Mouse (Mus musculus): Measurements from ENCODE around the gene Fxr2.

Fxr2 gene

DNA sequence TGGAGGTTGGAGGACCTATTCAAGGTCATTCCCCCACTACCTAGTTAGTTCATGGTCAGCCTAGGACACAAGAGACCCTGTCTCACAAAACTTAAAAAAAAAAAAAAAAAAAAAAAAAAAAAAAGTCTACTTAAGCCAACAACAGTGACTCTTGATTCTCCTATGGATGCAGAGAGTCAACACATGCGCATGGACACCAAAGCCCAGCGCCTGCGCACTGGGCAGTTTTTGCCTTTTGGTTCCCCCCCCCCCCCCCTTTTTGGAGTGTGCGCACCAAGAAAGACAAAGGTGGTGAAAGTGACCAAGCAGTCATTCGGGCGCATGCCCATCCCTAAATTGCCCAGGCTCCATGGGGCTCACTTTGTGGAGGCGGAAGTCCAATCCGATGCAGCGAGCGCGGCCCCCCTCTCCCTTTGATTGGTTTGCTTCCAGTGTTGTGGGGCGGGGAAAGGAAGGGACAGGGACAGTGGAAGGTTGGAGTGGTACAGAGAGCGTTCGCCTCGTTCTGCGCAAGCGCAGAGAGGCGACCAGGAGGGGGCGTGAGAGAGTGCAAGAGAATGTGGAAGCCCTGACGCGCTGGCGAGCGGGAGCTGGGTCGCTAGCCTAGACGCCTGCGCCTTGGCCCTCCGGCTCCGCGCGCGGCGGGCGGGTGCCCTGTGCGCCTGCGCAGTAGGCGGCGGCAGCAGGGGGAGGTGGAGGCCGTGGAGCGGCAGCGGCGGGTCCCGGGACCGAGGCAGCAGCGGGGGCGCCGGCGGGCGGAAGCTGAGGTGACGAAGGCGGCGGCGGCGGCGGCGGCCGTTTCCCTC lies at the start of gene Fxr2:
Gene Fxr2 (plus strand): TSS at position 707 of the 806 bp plus-strand sequence.
- DNase-seq (ENCODE audit: low read depth, low spot score), result peak; percentile 100

DNA sequence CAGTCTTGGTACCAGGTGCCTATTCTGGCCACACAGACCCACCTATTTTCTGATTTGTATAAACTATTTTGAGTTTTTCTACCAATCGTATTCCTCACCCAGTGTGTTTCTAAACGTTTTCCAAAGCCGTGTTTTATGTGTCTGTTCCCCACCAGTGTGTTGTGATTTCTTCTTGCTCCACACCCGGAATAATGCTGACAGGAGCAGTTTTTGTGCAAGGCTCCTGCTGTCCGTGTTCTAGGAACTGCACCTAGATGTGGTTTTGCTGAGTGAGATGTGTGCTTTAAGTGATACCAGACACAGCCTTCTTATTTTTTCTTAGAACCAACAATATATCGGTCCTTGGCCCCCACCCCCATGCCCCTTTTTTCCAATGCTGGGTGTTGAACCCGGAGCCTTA lies 48.8 kb upstream of the Fxr2 start:
- DNase-seq (ENCODE audit: low read depth, low spot score), result no peak

DNA sequence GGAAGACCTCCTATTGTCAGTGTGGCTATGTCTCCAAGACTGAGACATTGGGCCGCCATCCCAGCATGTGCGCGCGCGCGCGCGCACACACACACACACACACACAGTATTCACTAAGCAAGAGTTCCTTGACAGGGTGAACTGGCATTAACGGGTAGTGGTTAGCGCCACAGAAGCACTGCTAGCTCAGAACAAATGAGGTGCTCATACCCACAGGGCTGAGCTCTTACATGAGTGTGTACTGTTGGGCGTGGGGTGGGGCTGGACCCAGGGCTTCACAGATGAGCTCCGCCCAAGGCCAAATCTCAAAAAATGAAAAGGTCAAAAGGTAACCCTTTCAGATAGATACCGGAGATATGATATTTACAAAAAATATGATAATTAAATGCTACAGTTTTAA lies 47.9 kb upstream of the Fxr2 start:
- DNase-seq (ENCODE audit: low read depth, low spot score), result no peak

DNA sequence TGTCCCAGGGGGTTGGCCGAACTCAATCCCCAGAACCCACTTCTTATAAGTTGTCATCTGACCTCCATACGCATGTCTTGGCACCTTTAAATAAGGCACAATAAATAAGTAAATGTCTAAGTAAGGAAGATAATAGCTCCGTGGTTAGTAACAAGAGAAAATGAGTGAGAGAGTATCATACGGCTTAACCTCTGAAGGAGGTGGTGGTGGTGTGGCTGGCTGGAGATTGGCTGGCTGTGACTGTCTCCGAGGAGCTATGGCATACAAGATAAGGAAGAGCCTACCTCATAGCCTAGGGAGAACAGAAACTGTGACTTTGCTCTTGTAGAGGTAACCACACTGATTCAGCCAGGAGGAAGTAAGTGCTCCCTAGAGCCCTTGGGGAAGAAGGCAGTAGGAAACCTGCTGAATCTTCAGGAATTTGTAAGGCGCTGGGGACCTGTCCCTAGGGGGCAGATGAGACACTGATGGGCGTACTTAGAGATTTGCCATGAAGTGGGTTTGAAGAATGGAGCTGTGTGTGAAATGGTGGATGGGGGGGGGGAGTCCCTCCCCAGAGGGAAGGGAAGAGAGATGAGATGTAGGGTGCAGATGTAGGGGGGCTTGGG lies 47.0 kb upstream of the Fxr2 start:
- DNase-seq (ENCODE audit: low read depth, low spot score), result no peak

DNA sequence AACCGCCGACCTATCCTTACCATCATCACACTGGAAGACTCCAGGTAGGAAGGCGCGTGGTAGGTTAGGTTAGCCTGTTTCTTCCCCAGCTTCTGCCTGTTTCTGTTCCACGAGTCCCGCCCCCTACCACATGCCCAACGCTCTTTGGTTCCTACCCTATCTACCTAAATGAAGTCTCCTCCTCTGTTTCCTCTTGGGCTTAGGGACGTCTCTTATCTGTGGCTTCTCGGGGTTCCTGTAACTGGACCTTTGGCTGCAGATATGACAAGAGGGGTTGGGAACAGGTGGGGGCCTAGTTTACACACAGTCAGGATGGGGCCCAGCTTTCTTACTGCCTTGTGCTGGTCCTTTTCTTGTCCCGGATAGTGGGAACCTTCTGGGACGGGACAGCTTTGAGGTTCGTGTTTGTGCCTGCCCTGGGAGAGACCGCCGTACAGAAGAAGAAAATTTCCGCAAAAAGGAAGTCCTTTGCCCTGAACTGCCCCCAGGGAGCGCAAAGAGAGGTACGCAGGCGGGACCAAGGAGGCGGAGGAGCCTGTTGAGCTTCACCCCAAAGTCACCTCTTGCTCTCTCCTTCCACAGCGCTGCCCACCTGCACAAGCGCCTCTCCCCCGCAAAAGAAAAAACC lies 43.5 kb upstream of the Fxr2 start:
- no peak for DNase-seq (ENCODE audit: low read depth, low spot score)

DNA sequence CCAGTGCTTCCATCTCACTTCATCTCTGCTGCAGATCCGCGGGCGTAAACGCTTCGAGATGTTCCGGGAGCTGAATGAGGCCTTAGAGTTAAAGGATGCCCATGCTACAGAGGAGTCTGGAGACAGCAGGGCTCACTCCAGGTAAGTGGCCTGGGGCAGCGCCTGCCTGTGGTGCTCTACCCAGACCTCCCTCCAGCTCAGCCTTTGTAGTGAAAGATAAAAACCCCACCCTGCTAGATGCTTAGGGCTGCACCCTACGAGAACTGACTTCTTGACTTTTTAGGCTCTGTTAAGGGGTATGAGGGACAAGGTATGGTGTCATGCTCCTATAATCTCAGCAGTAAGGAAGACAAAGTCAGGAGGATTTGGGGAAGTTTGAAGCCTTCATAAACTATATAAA lies 42.2 kb upstream of the Fxr2 start:
- DNase-seq (ENCODE audit: low read depth, low spot score), result no peak

DNA sequence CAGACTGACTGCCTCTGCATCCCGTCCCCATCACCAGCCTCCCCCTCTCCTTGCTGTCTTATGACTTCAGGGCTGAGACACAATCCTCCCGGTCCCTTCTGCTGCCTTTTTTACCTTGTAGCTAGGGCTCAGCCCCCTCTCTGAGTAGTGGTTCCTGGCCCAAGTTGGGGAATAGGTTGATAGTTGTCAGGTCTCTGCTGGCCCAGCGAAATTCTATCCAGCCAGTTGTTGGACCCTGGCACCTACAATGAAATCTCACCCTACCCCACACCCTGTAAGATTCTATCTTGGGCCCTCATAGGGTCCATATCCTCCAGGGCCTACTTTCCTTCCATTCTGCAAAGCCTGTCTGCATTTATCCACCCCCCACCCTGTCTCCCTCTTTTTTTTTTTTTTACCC lies 41.4 kb upstream of the Fxr2 start:
- no peak for DNase-seq (ENCODE audit: low read depth, low spot score)

DNA sequence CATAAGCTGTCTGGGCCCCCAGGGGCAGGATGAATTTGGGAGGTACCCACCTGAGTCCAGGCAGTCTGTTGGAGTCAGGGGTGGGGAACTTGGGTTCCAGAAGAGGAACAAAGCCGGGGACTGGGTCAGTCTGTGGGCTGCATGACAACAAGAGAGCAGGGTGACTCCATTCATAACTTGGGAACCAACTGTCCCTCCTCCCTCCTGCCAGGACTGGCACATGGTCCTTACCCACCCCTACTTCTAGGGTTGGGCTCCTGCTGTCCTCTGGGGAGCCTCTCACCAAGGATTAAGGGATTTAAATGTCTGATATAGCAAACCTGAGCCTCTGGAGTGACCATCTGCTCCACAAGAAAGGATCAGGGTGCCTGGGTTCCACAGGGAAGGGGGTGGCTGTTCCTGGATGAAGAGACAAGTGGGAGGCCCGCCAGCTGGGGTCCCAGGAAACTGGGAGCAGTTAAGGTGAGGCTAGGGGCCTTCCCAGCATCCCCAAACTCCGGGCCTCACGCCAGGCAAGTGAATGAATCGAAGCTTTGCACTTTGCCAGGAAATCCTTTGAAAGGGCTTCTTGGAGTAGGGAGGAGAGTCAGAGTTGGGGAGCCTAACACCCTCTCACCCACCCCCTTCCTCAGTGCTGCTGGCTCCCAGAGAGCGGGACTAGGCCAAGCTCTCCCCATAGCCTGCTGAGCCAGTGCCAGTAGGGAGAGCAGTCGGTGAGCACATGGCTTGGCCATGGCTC lies 40.7 kb upstream of the Fxr2 start:
- no peak for DNase-seq (ENCODE audit: low read depth, low spot score)

DNA sequence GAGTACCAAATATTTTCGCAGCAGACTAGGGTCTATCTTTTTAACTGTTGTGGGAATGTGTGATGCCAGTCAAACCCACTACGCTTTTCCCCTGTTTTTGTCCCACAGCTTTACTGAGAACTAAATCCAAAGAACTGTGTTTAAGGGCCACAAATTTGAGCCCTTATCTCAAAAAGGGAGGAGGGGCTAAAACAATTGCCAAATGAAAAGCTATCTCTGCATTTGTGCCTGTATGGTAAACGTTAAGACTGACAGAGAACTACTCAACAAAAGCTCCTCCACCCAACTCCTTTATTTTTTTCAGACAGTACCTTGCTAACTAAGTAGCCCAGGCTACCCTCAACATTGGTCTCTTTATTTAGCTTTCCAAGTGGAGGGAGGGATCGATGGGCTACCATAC lies 40.0 kb upstream of the Fxr2 start:
- no peak for DNase-seq (ENCODE audit: low read depth, low spot score)

DNA sequence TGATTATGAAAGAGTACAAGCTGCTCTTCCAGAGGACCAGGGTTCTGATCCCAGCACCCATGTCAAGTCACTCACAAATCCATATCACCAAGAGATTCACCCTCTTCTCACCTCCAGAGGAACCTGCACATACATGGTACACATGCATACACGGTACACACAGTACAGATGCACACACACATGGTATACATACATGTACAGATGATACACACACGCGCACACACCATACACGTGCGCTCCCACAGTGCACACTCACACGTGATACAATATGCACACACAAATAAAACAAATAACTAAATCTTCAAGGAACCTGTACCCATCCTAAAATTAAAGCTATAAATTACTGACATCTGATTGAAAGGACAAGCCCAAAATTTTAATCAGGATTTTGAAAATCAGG lies 37.9 kb upstream of the Fxr2 start:
- DNase-seq (ENCODE audit: low read depth, low spot score), result no peak

DNA sequence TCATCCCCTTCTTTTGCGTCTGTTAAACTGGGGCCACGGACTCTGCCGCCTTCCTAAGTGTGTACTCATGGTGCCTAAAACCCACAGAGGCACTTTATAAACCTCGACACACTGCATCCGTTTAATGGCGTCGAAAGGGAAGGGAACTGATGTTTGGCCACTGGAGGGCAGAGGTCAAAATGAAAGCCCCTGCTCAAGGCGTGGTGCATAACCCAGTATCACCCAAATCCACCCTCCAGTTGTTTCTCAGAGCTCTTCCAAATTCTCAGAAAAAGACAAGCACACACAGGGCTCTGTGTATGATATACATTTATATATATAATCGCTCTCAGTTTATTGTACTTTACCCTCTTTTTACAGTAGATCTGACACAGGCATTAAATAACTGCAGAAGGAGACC lies 33.4 kb upstream of the Fxr2 start:
- DNase-seq (ENCODE audit: low read depth, low spot score), result no peak

DNA sequence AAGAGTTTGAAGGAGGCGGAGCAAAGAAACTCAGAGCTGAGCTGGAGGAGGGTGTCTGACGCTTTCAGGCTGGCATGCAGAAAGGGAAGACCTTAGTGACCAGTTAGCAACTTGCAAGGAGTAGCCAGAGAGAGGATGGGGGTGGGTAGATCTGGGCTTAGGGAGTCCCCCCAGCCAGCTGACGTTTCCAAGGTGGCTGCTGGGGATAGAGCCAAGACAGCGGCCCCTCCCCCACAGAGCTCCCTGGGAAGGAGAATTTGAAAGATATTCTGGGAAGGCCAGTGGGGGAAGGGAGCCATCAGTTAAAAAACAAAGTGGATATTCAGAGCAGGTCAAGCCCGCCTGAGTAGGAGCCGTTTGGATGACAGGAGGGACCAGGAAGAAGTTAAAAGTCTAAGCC lies 32.7 kb upstream of the Fxr2 start:
- no peak for DNase-seq (ENCODE audit: low read depth, low spot score)

DNA sequence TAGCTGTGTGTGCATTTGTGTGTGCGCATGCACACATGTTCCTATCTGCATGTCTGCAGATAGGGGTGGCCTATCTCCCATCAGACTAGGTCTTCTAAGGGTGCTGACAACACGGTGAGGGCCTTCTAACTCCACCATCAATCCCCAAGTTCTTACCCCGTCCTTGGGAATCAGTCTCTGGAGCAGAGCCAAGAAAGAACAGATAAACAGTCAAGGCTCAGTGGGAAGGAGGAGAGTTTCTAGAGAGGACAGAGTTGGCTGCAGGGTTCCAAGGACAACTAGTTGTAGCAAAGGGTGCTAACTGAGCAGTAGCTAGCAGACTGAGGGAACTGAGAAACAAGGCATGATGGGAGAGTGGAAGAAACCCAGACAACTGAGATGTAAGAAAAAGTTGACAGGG lies 31.0 kb upstream of the Fxr2 start:
- no peak for DNase-seq (ENCODE audit: low read depth, low spot score)

DNA sequence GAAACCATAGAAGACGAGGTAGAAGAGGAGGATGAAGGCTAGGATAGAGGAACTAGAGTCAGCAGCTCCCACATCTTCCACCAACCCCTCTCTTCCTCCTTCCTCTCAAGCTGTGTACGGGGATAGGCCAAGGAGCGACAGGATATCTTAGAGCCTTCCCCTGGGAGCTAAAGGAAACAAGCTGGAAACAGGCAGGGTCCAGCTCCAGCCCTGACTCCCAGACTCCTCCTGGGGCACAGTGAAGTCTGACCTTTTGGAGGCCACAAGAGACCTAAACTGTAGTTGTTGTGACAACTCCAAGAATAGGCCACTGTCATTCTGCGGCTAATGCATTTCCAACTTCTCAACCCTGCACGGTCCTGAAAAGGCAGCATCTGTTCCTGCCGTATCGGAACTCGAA lies 29.3 kb upstream of the Fxr2 start:
- no peak for DNase-seq (ENCODE audit: low read depth, low spot score)

DNA sequence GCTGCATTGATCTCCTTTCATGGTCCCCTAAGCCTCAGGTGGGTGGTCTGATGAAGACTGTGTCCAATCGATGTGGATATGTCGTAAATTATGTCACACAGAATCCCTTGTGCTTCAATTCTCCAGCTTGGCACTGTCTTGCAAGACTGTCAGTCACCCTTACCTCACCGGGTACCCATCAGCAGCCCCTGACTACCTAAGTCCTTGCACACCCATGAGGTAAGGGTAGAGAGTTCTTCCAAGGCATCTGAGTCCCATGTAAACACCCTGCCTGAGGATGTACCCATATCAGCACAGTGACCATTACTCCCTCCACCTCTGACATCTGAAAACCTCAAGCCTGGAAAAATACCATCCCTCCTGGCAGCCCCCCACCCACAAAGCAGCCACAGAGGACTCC lies 28.4 kb upstream of the Fxr2 start:
- no peak for DNase-seq (ENCODE audit: low read depth, low spot score)

DNA sequence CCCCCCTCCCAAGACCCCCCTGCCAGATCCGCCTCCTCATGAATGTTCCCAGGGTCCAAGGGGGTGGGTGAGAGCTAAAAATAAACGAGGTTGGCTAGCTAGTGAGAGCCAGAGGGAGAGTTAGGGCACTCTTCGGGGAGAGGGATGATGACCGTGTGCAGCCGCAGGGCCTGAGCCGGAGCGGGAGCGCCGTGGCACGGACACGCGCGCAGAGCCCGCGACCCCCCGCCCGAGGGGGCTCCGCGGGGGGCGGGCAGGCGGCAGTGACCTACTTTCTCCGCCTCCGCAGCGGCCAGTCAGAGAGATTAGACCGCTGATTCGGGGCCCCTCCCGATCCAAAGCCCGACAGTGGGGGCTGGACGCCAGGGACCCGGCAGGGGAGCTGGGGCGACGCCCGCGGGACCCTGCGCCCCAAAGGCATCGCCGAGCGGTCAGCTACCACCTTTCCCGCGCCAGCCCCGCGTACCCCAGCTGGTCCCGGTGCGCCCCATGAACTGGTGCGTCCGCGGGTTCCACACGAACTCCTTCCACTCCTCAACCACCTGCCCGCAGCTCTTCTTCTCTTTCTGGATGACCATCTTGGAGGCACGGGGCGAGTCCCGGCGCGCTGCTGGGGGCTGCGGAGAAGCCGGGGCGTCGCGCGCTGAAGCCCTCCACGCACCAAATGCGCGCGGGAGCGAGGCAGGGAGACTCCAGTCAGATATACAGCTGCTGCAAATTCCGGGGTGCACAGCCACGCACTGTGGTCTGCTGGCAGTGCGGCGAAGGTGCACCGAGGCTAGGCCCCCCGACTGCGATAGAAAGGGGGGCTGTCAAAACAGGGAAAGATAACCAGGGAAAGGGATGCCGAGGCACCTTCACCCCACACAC lies 27.8 kb upstream of the Fxr2 start:
- DNase-seq (ENCODE audit: low read depth, low spot score), result no peak

DNA sequence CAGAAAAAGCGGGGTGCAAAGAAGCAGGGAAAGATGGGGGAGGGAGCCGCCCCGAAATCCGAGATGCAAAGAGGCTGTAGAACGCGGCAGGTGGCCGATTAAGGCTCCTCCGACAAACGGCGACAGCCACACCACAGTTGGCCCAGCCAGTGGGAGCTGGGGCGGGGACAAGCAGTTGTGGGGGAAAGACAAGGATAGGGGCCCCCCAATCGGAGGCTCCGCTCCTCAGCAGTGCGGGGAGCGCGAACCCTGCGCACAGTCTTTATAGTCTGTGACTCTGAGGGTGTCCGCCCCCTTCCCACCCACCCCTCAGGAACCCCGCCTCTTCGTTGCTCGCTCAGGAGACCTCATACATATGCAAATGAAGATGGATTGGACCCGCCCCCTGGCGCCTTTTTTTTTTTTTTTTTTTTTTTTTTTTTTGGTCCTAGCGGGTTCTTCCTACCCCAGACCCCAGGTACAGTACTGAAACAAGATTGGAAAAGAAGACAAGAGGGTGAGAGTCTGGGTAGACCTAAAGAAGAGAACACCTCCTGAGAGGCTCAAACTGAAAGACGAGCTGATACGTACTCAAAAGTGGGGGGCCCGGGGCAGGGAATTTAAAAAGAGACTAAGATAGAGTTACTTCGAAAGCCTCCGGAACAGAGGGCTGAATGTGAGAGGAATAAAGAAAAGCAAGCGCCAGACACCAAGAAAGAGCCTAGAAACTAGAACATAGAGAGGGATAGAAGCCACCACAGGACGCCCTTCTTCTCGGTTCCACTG lies 26.9 kb upstream of the Fxr2 start, which contains the start of gene Atp1b2:
Gene Atp1b2 (minus strand): TSS at position 217 of the 765 bp plus-strand sequence.
- DNase-seq (ENCODE audit: low read depth, low spot score), result peak; percentile 86

DNA sequence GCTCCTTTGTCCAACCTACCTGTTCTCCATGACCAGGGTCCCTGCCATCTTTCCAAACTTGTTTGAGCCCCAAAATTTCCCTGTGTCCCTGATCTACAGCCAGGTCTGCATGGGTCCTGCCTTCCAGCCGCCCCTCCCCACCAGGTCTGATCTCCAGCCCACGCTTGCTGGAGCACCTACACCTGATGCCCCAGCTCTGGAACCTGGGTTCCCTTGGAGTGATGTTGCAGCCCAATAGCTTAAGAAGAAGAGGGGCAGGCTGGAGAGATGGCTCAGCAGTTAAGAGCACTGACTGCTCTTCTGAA lies 26.3 kb upstream of the Fxr2 start:
- no peak for DNase-seq (ENCODE audit: low read depth, low spot score)

DNA sequence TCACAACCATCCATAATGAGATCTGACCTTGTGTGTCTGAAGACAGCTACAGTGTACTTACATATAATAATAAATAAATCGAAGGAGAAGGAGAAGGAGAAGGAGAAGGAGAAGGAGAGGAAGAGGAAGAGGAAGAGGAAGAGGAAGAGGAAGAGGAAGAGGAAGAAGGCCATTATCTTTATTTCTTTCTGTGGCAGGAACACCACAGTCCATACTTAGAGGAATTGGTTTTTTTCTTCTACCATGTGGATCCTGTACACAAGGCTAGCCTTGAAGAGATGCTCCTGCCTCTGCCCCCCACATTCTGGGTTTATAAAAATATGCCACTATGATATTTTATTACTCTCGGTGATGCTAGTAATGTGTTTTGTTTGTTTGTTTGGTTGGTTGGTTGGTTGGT lies 26.0 kb upstream of the Fxr2 start:
- no peak for DNase-seq (ENCODE audit: low read depth, low spot score)

DNA sequence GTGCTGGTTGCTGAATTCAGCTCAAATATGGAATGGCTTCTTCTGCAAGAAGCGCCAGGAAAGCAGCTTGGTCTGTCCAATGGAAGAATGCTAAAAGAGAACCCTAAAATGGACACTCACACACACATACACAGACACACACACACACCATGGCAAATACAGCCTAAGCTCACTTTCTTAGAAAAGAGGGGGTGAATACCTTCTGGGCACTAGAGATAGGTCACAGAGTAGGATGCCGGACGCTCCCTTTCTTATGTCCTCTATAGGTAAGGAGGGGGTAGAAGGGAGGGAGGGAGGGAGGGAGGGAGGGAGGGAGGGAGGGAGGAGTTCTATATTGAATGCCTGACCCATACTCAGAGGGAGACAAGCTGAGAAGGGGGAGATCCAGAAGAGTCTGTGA lies 24.3 kb upstream of the Fxr2 start:
- no peak for DNase-seq (ENCODE audit: low read depth, low spot score)

DNA sequence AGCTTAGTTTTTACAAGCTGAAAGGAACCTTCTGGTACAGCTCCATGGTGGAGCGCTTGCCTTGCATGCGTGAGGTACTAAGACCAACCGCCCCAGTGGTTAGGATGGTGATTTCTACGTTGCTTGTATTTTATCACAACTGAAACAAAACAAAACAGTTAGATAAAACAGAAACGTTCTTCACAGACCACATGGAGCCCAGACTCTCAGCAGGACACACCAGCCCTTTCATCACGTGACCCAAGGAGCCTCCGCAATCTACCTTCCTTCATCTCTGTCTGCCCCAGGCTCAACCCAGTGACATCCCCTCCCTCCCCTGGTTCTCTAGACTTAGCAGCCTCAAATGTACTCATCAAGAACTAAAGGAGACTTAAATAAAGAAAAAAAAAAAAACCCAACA lies 23.4 kb upstream of the Fxr2 start:
- no peak for DNase-seq (ENCODE audit: low read depth, low spot score)
